Mouse (Mus musculus): ENCODE data around the gene Filip1l.

DNA sequence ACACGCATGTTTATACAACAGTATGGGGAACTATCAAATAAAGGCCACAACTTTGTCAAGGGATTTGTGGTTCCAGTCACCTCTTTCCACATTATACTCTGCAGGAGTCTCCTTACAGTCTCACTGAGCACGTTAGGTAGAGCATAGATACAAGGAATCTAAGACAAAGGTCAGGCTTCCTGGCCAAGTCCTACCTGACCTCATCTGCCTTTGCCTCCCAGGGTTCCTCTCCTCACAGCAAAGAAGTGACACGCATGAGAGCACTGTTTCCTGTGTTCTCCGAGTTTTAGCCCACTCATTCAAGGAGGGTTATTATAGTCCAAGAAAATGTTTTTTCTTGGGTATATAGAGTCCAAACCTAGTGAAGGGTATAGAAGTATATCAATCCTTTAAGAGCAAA is 202.8 kb downstream of the Filip1l start:
- TF ChIP-seq CTCF (conservative IDR thresholded peaks at IDR 0.05; ENCODE audit: insufficient read depth, insufficient read length, low read depth, low read length): no peak
- no peak for TF ChIP-seq POLR2A (IDR thresholded peaks at IDR 0.05; ENCODE audit: low read depth, low read length)

All from kidney, adult 2 months (tissue).